Mouse (Mus musculus) adrenal gland (tissue): ENCODE data around the gene Srsf3.
"Not testable (repeated sequence)": the region's sequence is repeated elsewhere in the genome, so short reads cannot be mapped to it uniquely, and the experiment has no call there.

Experiments used
- intact Hi-C: fragments of 180-260 bp; cut with DNase I; formaldehyde crosslinking; loops from one replicate; pipeline ENCODE4 v1.15.1; 2025

Gene Srsf3

DNA sequence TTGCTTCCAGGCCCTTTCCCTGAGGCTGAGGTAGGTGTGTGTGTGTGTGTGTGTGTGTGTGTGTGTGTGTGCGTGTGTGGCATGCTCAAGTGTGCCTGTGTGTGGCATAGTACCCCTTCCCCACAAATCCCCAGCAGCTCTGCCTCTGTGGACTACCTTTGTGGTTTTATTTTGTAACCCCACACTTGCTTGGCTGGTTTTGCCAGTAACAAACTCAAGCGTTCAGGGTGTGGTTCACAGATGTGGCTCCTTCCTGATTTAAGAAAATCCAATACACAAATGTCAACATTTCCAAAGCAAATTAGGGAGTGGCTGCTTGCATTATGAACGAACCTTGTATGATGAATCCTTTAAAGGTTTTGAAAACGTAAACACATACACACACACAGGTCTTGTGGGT lies 15.7 kb upstream of the Srsf3 start:
- intact Hi-C loops, result no loop called here

DNA sequence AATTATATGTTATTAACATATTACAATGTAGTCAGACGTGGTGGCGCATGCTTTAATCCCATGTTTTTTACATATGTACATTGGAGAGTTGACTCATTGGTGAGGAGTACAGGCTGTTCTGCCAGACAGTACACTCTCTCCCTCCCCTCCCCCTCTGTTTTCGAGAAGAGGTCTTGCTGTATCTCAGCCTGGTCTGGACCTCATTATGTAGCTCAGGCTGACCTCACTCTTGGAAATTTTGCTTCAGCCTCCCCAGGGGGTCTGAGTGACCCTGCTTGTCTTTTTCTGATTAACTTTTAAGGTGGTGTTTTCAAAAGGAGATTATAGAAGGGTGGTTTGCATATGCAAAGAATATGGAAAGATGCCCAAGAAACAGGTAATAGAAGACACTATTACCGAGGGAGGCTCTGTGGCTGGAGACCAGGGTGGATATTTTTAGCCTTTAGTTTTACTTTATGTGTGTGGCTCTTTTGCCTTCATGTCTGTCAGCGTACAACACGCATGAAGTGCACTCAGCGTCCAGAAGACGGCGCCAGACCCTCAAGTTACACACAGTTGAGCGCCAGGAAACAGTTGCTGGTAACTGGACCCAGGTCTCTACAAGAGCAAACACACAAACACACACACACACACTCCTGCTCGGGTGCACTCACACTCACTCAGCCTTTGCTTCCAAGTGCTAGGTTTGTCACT lies 14.0 kb upstream of the Srsf3 start:
- intact Hi-C loops, result no loop called here

DNA sequence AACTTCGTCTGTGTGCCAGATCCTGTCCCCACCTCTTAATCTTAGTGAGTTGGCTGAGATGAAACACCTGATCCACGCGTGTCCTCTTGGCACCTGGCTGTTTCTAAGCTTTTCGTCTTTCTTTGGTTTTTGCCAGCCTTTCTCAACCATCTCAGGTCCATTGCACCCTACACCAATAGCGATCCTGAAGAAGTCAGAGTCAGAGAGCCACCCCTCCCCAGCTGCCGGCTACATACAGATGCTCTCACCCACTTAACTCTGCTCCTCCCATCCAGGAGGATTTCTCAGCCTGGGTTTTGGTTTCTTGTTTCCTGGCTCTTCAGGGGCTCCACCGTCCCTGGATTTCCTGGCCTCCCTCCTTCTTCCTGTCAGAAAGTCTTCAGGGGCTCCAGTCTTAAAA lies 13.0 kb upstream of the Srsf3 start:
- intact Hi-C loops, result no loop called here

DNA sequence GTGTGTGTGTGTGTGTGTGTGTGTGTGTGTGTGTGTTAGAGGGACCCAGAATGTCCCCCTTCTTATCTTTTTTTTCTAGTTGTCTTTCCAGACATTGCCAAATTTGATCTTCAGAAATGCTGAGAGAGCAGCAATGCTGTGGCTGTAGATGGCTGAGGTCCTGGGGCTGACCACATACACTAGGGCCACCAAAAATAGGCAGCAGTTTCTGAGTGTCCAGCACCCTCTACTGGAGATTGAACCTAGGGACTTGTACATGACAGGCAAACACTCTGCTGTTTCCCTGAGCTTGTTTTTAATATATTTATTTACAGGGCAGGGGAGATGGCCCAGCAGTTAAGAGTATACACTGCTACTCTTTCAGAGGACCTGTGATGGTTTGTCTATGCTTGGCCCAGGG lies 12.0 kb upstream of the Srsf3 start:
- intact Hi-C loops, result no loop called here

DNA sequence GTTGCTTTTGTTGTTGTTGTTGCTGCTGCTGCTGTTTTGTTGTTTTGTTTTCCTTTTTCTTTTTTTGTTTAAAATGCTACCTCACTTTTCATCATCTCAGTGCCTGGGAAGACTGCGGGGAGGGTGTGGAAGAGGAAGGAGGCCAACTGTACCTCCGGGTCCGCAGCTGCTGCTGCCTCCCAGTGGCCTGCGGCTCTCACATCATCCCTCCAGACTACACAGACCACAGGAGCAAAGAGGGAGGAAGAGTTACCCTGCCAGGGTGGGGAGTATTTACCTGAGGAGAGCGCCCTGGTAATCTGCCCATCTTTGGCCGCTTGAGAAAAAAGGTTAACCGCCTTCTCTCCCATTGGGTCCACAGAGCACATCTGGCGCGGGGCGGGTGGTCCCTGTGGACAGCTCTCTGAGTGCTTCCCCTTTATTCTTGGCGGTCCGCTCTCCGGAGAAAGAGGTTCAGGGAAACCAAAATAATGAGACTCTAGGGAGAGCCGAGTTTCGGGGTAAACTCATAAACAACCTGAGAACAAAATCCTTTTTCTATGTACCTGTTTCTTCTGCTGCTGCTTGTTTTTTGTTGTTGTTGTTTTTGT lies 10.1 kb upstream of the Srsf3 start:
- intact Hi-C loops, result no loop called here

DNA sequence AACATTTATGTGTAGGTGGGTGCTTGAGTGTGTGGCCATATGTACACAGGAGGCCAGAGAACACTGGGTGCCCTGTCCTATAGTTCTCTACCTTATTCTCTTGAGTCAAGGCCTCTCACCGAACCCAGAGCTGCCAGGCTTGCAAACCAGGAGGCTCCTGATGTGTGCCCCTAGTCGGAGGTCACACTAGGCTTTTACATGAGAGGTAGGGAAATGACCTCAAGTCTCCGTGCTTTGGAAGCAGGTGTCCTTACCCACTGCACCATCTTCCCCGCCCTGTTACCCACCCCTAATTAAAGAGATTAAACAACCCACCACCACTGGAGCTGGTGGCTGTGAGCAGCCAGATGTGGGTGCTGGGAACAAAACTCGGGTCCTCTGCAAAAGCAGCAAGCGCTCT lies 9.1 kb upstream of the Srsf3 start:
- intact Hi-C loops, result no loop called here

DNA sequence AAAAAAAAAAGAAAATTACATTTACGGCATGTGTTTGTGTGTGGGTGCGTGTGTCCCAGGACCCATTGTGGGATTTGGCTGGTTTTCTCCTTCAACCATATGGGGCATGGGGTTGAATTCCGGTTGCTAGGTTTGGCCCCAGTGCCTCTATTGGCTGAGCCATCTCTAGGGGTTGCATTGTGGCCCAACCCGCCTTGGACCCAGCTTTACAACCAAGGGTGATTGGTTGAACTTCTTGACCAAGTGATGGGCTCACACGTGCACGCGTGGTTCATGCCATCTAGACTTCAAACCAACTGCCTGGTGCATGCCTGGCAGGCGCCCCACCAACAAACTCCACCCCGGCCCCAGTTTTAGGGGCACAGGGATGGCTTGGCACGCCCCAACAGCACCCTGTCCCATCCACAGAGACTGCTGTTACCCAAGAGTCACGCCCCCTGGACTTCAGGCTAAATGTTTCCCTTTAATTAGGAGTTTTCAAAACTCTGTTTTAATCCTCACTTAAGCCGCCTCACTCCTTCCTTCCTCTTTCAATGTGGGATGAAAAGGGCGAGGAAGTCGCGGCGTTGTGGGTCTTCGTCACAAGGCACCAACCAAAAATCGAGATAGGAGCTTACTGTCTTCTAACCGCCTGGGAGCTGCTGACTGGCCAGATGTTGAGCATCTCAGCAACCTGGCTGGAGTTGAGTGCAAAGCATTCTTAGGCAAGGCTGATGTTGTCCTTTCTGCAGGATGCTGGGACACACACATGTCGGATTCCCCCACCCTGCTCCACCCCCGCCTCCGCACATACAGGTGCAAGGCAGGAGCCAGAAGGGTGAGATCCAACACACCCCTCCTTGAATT lies 8.2 kb upstream of the Srsf3 start:
- intact Hi-C loops, result no loop called here

DNA sequence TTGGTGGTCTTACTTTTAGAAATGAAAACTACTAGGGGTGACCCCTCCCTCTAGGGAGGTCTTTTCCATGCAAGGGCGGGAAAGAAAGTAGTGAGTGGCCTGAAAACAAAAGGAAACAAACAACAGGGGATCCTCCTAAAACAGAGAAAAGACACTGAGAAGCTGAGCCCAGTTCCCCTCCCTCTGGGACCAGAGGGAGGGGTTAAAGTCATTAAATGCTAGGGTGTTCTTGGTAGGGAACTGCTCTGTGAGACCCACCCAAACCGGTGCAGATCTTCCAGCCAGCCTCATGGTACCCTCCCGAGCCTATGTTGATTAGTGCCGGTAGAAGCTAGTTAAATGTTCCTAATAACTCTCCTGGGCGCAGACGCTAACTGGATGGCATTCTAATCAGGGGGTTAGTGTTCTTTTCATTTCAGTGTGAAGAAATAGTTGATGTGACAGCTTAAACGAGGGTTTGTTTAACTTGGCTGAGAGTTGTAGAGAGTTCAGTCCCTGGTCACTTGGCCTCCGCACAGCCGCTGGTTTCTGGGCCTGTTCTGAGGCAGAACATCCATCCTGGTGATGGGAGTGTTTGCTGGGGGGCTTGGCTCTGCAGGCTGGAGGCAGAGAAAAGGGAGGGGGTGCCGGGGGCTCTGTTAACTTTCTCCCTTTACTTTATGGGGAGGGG lies 7.4 kb upstream of the Srsf3 start:
- intact Hi-C loops, result no loop called here

DNA sequence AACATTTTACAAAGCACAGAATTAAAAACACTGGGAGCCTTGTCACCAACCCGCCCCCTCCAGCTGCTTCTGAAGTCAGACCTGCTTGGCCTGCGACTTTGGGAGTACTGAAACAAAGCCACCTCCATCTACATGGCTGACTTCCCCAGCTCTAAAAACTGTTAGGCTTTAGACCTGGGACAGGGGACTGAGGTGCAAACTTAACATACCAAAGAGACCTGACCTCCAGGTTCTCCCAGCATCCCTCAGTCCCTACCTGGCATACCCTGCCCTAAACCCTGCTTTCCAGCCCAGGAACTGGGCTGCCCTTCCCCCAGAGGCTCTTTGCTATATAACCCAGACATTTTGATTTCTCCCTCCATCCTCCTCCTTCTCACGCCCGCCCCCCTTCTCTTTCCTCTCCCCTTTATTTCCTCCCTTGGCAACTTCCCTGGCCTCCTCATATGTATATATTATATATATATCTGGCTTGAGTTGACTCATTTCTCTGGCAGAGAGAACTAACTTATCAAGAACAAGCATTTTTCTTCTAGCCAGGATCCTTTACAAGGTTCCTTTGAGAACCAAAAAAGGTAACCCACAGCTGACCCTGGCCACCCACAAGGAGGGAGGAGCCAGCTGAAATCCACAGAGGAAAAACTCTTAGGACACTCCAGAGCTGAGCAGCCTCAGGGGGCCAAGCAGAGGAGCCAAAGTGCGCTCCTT lies 5.6 kb upstream of the Srsf3 start:
- intact Hi-C loops, result no loop called here

DNA sequence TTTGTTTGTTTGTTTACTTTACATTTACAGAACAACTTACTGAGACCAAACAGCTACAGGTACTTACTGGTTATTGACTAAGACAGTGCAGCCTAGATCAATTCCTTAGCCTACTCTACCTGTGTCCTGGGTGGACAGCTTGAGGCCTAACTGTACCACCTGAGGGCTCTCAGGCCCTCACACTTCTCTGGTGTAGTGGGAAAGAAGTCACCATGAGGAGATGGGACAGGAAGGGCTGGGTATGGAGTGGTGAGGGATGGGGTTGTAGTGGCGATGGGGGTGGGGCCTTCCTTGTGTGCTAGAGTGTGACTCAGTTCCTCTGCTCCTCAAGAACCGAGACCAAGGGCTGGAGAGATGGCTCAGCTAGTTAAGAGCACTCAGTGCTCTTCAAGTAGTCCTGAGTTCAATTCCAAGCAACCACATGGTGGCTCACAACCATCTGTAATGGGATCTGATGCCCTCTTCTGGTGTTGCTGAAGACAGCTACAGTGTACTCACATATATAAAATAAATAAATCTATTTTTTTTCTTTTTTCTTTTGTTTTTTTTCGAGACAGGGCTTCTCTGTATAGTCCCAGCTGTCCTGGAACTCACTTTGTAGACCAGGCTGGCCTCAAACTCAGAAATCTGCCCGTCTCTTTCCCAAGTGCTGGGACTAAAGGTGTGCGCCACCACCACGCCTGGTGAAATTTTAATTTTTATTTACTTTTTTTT lies 1.9 kb upstream of the Srsf3 start:
- intact Hi-C loops, result no loop called here

DNA sequence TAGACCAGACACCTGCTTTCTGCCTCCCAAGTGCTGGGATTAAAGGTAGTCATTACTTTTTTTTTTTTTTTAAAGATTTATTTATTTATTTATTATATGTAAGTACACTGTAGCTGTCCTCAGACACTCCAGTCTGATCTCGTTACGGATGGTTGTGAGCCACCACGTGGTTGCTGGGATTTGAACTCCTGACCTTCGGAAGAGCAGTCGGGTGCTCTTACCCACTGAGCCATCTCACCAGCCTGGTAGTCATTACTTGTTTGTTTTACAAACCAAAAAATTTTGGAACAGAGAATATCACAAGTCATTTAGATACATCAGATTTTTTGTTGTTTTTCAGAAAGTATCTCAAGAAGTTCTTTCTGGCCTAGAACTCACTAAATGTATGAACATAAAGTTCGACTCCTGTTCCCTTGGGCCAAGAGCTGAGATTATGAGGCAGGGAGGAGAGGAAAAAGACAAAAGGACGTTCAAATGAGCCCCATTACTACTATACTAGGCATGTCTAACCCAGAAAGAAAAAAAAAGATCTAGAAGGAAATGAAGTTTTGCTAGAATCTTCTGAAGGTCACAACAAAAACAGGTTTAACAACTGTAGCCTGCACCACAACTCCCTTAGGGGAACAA lies 1.2 kb upstream of the Srsf3 start:
- intact Hi-C loops, result not testable (repeated sequence)

DNA sequence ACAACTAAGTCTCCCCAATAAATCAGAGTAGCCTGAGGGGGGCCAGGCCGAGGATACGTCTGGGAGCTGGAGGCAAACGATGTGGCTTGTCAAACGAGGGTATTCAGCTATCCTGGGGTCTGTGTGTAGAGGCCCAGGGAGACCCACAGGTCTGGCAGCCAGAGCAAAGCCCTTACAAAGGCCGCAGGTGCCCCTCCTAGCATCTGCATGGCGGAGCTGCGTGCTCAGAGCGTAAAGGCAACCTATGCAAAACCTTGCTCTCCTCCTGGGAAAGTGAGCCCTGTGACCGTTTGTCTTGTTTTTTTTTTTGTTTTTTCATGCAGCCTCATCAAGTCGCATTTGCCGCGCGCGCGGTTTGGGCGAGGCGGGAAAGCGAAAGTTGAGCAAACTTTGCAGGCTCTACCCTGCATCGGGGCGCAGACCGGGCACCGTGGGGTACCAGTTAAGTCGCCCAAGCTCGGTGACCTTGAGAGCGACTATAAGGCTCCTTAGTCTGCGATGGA lies 606 bp upstream of the Srsf3 start:
- intact Hi-C loops, result no loop called here

DNA sequence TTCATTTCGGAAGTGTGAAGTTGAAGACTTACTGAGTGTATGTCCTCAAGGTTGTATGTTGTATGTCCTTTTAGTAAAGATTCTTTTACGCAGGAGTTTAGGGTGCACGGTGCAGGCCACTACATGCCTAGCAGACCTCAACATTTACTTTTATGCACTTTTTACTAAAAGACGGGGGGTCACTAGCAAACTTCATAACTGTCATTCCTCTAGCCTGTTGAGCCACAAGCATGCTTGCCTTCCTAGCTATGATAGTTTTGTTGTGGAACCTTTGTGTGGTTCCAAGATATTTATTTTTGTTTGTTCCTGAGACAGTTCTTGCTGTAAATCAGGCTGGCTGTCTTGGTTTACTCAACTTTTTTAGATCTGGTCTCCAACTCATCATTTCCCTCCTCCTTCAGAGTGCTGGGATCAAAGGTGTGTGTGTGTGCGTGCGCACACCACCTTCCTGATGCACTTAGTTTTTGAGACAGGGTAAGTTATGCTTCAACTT lies 1.2 kb downstream of the Srsf3 start:
- intact Hi-C loops, result no loop called here

DNA sequence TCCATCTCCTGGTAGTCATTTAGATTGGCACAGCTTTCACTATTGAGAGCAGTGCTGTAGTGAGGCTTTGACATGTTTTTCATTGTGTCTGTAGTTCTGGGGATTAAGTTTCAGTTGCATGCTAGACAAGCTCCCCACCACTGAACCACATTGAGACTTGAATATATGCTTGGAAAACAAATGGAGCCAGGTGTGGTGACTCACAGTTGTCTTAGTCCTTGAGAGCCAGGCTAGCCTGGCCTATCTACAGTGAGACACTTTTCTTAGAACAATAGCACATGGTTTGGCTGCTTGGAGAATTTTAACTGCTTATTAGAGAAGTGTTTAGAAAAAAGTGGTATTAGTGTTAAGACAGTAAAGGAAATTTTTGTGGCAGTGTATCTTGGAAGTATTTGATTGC lies 1.8 kb downstream of the Srsf3 start:
- intact Hi-C loops, result no loop called here

DNA sequence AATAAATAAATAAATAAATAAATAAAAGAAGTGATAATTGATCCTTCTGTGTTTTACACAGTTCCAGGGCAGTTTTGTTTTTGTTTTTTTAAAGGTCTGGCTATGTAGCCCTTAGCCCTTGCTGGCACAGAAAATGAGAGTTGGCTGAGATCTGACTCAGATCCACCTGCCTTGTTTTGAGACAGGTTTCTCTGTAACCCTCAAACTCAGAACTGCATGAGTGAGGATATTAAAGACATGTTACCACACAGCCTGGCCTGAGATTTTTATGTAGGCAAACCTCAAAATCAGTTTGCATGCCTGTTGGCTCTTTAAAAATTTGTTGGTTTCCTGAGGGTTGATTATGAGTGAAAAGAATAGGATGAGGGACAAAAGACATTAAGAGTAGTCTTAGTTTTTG lies 3.1 kb downstream of the Srsf3 start:
- intact Hi-C loops, result no loop called here

DNA sequence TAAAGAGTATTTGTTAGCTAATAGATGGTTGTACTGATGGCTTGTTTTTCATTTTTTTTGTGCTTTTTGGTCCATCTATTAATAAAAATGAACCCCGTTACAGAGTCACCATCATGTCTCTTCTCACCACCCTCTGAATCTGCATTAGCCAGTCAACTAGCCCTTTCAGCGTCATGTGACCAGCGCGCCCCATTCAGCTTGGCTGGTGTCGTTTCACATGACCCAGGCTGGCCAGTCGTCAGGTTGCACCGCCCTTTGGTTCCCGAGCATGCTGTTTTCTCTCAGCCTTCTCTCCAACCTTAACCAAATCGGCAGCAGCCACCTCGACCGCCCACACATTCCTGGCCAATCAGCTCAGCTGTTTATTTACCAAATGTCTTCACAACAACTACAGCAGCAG lies 6.9 kb downstream of the Srsf3 start:
- intact Hi-C loops, result no loop called here

DNA sequence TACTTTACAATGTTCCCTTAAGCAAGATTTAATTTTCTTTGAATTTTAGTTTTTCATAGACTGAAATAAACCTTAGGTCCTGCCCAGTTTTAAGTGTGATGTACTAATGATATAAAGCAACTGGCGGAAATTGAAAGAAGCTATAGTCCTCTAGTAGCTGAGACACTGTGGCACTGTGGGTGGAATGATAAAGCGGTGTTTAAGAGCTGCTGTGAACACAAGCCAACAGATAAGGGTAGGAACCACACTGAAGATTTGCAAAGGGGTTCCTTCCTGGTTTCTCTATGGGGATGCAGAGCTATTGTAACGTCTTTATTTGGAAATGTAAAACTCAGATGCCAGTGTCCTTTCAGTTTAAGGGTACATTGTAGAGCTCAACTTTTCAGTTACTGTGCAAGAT lies 9.2 kb downstream of the Srsf3 start:
- intact Hi-C loops, result not testable (repeated sequence)

DNA sequence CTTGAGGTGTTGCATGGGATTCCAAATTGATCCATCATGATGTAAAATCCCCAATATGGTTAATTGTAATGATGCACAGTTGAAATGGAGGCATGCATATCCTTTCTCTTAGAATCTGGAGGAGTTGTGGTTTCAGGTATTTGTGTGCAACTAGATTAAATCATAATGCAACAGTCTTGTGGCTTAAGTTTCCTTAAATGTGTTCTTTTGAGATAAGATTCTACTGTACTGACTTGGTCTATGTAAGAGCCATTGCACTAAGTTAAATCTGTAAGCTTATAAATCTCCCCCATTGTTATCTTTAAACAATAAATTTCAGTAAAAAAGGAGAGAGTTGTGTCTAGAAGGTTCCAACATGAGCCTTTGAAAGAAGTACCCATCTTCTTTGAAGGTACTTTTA lies 10.1 kb downstream of the Srsf3 start:
- intact Hi-C loops, result no loop called here

DNA sequence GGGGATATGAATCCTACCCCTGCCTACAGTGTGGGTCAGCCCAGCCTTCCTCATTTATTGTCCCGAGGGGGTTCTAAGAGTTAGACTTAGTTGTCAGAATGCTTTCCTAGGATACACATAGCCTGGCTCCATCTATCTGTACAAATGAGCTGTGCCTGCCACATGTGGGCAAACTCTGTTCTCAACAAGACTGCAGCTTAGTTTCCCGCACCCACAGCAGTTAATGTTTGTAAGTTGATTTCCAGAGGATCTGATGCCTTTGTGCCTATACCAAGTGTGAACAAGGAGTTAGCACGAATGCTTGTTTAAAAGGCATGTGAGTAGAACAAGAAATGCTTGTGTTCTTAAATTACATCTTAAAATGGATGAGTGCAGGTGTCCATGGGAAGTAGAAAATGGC lies 11.2 kb downstream of the Srsf3 start:
- intact Hi-C loops, result no loop called here
